Mouse (Mus musculus): Measurements from ENCODE around the gene Midn. TPM values are rescaled to one million over a fixed set of nuclear protein-coding genes. Genes with fewer than 3 reads are reported as not detected.

Midn gene
- 100 to 1,000 TPM; 105 TPM for total RNA-seq (2021)
- long read RNA-seq, experiment 1, partial matches to known transcripts, result 0 of 4 reads
- long read RNA-seq, experiment 1, other reads (novel, unspliced or antisense), result 4 of 4 reads
- long read RNA-seq, experiment 2, result 0 reads

DNA sequence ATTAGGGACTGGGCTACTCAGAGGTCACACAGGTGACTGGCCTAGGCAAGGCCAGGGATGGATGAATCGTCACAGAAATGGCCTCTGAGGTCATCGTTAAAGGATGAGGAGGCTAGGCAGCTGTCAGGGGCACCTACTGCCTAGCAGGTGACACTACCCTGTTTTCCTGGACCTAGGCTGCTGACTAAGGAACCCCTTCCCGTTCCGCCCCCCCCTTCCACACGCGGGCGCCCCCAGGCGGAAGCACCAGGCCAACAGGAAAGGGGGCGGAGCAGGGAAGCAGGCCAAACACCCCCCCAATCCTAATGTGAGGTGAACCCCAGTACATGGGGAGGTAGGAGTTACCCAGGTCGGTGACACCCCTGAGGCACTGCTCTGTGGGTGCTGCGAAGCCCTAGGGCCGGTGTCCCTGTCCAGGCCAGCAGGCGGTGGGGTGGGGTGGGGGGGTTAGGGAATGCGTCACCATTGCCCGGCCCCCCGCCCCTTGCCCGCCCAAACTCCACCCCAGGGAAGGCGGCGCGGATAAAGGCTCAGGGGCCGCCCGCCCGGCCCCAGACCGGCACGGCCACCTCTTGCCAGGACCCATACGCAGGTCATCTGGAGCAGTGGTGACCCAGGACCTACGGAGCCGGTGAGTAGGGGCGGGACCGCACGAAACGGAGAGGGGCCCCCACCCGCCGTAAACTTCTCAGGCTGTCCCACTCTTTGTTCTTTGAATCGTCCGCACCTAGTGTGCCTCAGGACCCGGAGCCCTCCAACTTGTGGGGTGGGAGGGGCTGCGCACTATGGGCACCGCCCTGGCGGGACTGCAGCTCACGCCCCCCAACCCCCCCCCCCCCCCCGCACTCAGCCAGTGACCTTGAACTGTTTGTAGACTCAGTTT is at the start of gene Midn:
Midn (plus strand) TSS at position 554 of the 883 bp plus-strand sequence.
- peak; percentile 60 to 65 for DNase-seq (ENCODE audit: low spot score in 2 of 2)

DNA sequence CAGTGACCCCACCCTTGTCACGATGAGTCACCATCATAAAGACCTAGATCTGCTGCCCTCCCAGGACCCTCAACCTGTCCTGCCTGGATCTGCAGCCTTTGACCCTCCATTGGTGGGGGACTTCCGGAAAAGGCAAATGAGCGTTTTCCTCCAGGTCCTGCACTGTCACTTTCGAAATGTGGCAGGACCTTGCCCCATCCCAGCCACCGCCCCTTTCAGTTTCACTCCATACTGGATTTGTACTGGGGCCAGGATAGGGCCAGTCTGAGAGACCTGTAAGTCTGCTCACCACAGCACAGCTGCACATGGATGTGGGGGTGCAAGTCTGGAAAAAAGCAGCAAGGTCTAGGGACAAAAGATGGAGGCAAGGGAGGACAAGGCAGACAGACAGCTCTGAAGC is 49.4 kb upstream of the Midn start:
- DNase-seq (ENCODE audit: low spot score in 2 of 2), result no peak

DNA sequence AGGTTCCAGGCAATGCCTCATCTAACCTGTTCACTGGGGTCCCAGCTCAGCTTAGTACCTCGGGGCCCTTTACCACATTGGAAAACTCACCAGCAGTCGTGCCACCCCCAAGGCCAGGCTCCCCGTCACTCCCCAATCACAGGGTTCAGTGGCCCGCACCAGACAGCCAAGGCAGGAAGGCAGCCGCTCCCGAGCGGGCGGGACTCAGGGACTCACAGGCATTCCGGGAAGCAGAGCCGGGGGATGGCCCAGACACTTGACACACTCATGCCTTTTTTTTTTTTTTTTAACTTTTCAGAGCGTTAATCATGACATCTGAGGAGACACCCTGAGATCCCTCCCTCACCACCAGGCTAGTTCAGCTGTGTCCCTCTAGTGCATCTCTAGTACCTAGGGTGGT is 47.1 kb upstream of the Midn start:
- no peak for DNase-seq (ENCODE audit: low spot score in 2 of 2)

- peak; percentile 82 to 87 for DNase-seq (ENCODE audit: low spot score in 2 of 2)
Observed at GRCm38 (mm10) chr10:80102216-80102915, 45.7 kb upstream of the Midn start.

DNA sequence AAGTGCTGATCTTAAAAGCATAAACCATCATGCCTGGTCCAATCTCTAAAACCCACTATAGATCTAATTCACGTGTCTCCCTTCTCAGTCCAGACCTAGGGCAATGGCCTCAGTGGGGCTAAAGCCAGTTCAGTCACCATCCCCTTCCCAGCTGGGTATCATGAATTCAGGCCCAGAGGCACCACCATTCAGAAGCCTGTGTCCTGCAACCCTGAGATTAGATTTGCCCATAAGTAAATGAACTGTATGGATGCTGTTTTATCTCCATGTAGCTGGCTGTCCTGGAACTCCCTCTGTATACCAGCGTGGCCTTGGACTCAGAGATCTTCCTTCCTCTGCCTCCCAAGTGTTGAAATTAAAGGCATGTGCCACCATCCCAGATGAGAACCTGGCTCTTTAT is 45.0 kb upstream of the Midn start:
- DNase-seq (ENCODE audit: low spot score in 2 of 2), result no peak

DNA sequence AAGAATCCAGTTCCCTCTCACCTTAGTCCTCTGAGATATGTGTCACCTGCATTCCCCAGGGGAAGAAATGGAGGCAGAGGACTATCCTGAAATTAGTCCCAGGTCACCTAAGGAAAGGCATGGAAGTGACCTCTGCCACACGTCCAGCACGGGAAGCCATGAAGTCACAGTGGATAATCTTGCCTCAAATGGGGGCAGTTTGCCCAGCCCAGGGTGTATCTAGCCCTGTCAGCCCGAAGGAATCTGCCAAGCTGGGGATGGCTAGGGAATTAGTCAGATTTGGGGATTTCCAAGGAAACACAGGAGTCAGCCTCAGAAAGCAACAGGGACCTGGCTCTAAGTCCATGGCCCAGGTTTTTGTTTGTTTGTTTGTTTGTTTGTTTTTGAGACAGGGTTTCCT is 43.9 kb upstream of the Midn start:
- DNase-seq (ENCODE audit: low spot score in 2 of 2), result no peak

DNA sequence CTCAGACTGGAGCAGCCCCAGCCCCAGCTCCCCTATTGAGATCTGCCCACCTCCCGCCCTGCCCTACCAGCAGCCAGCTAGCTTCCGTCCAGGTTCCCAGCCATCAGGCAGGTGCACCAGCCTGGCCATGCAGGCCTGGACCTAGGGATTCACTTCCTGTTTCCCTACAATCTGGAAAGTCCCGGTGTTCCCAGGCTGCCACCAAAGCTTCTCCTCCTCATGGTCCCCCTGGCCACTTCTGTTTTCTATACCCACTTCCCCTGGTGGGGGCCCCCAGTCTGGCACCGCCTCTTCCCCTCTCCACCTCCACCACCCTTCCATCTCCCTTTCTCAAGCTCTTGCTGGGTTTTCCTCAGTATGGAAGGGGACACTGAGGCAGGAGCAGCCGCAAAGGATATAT is 42.6 kb upstream of the Midn start, which contains the start of gene Sbno2:
Sbno2 (minus strand) TSS at position 112 of the 400 bp plus-strand sequence.
- no peak for DNase-seq (ENCODE audit: low spot score in 2 of 2)

DNA sequence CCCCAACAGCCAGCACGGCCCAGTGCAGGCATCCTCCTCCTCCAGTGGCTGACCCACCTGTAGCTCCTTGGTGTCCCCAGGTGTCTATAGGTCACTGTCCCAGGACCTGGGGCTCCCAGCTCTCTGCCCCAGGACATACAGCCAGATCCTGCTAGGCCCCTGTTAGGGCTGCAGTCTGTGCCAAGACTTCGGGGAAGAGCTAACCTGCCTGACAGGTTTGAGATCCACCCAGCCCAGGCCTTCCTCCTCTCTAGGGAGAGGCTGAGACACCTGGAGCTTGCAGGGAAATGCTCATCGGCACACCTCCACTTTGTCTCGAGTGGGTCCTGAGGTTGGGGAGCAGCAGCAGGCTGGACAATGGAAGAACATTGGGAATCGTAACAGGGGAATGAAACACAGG is 42.1 kb upstream of the Midn start:
- no peak for DNase-seq (ENCODE audit: low spot score in 2 of 2)

DNA sequence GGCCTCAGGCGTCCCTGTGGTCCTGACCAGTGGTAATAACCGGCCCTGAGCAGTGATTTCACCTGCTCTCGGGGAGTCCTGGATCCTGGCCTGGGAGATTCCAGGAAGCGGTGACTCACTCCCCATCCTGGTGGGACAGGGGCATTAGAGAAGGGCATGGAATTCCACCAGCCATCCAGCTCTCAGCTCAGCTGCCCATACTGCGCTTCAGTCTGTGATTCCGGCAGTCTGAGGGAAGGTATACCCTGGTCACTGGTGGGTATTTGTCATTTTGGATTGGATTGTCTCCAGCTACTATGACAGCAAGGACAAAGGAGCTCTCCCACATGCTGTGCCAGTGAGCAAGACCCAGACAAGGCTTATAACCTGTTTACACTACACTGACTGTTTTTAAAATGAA is 40.4 kb upstream of the Midn start:
- no peak for DNase-seq (ENCODE audit: low spot score in 2 of 2)

DNA sequence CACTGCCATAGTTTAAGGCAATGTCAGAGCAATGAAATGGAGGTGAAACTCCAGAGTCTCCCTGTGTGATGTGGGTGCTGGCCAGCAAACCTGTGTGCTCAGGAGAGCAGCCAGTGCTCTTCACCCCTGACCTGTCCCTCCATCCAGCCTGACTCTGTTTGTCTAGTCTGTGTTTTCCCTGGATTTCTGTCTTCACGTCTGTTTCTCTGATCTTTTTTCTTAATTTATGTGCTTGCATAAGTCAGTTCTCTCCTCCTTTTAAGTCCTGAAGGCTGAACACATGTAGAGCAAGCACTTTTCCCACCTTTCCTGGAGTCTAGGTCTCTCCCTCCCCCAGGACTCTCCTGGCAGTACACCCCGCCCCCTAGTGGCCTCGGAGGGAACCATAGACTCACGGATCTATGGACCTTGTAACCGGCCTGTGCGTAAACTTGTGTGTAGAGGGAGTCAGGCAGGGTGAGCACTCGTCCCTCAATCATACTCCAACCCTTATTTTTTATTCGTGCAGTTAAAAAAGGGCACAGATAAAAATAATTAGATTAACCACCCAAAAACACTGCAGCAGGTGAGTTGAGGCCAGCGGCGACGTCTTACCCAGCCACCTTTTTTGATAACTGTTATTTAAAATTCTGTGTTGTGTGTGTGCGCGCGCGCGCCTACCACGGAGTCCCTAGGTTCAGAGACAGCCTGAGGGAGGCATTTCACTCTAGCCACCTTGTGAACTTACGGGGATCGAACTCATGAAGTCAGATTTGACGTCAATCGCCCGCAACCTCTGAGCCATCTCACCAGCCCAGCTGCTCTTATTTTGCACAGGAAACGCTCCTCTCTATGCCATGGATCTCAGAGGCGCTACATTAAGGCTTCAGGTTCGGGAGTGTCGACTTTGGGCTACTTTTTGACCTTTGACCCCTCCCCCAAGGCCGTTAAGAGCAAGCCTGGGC is 33.5 kb upstream of the Midn start:
- peak; percentile 89 to 92 for DNase-seq (ENCODE audit: low spot score in 2 of 2)

DNA sequence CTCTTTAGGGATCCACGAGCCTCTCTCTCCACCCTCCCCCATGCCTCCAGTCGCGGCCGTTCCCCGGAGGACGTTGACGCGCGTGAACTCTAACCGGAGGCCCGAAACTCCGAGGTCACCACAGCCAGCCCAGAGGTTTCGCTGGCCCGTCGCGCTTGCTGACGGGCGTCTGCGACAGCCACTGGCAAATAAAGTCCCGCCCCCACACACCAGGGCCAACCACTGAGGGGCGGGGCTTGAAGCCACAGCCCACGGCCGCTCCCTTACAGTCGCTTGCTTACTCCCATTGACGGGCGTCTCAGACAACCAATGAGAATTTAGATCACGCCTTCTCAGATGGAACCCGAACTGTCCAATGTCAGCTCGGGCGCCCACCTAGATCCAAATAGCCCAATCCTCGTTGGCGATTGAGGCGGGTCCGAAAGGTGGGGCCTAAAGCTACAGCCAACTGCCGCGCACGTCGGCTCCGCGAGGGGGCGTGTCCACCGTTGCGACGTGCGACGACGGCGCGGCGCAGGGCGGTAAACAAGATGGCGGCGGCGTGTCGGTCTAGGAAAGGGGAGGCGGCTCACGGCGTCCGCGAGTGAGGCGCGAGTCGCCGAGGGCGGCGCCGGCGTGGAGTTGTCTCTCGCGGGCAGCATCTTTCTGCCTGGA is 32.7 kb upstream of the Midn start, which contains the start of gene Stk11:
Stk11 (plus strand) TSS at position 514 of the 654 bp plus-strand sequence.
- DNase-seq (ENCODE audit: low spot score in 2 of 2), result peak; percentile 99 to 100

DNA sequence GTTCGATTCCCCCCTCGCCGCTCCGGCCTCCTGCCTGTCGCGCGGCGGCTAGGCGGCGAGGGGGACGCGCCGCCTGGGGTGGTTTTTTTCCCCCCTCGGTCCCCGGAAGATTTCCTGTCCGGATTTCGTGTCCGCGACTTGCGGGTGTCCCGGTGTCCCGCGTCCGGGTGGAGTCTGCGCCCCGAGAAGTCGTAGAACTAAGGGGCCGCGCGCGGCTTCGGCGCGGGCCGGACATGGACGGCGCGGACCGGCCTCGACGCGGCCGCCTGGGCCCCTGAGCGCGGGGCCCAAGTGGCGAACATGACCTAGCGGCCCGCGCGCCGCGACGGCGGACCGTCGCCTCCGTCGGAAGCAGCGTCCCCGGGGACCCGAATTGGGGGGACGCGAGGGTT is 32.1 kb upstream of the Midn start:
- no peak for DNase-seq (ENCODE audit: low spot score in 2 of 2)

GRCm38 (mm10) chr10:80116563-80116926 is 31.5 kb upstream of the Midn start:
- no peak for DNase-seq (ENCODE audit: low spot score in 2 of 2)

GRCm38 (mm10) chr10:80116927-80117691 is 31.0 kb upstream of the Midn start:
- DNase-seq (ENCODE audit: low spot score in 2 of 2), result no peak

- DNase-seq (ENCODE audit: low spot score in 2 of 2), result no peak
Observed at GRCm38 (mm10) chr10:80117736-80118135, 30.3 kb upstream of the Midn start.

DNA sequence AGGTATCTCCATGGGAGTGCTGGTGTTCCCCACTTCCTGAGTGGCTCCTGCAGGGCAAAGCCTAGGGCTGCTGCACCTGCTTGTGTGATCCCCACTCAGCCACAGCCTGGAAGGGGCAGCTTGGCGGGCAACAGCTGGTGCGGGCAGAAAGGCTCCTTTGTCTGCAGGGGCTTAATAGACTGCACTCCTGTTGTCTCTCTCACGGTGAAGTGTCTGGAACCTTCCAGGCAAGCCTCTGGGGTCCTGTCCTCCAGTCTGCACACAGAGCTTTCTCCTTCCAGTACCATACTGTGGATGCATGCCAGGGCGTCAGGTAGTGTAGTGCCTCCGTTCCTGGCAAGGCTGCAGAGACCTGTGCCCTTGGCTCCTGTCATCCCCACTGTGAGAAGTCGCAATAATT is 29.5 kb upstream of the Midn start:
- DNase-seq (ENCODE audit: low spot score in 2 of 2), result no peak

- DNase-seq (ENCODE audit: low spot score in 2 of 2), result no peak
Observed at GRCm38 (mm10) chr10:80120146-80120545, 27.9 kb upstream of the Midn start.

- no peak for DNase-seq (ENCODE audit: low spot score in 2 of 2)
Observed at GRCm38 (mm10) chr10:80121639-80122038, 26.4 kb upstream of the Midn start.

GRCm38 (mm10) chr10:80123932-80124562 is 24.0 kb upstream of the Midn start:
- DNase-seq (ENCODE audit: low spot score in 2 of 2), result no peak
